Mouse (Mus musculus): ENCODE measurements around the gene Mlx. TPM values are rescaled to one million over a fixed set of nuclear protein-coding genes. Genes with fewer than 3 reads are reported as not detected.

The Mlx gene
- 55.4 and 114 TPM in 2 replicates for polyA plus RNA-seq (2012; rRNA removed; ENCODE audit: low replicate concordance)

GRCm38 (mm10) chr11:101086756-101087681, at the start of gene Mlx:
Gene Mlx, plus strand, starts transcription at chr11:101087277.

GRCm38 (mm10) chr11:101069391-101070188, 17.5 kb upstream of the Mlx start, which contains the start of gene Naglu:
Gene Naglu, plus strand, starts transcription at chr11:101070012.

GRCm38 (mm10) chr11:101078121-101078520, 9.0 kb upstream of the Mlx start, which contains the start of gene Hsd17b1:
Gene Hsd17b1, plus strand, starts transcription at chr11:101078411.

GRCm38 (mm10) chr11:101082208-101083082, 4.6 kb upstream of the Mlx start, which contains the start of gene Coasy:
Gene Coasy, plus strand, starts transcription at chr11:101082565.

GRCm38 (mm10) chr11:101095314-101096024, 8.4 kb downstream of the Mlx start, which contains the start of gene Psmc3ip:
Gene Psmc3ip, minus strand, starts transcription at chr11:101095436.

GRCm38 (mm10) chr11:101119761-101120544, 32.9 kb downstream of the Mlx start, which contains the start of the genes Retreg3 and Tubg1:
Gene Retreg3, minus strand, starts transcription at chr11:101119893.
Gene Tubg1, plus strand, starts transcription at chr11:101119938.

Other genes starting within 250 kb of the Mlx start
- gene Stat5b, start 236.6 kb upstream of the Mlx start, polyA plus RNA-seq (2012; rRNA removed; ENCODE audit: low replicate concordance): 7.1 and 8.7 TPM in 2 replicates
- 4.8 and 8.4 TPM in 2 replicates for gene Stat5a, start 227.9 kb upstream of the Mlx start, polyA plus RNA-seq (2012; rRNA removed; ENCODE audit: low replicate concordance)
- gene Stat3, start 147.7 kb upstream of the Mlx start, polyA plus RNA-seq (2012; rRNA removed; ENCODE audit: low replicate concordance): 48.3 and 72.0 TPM in 2 replicates
- gene Cavin1, start 116.4 kb upstream of the Mlx start, polyA plus RNA-seq (2012; rRNA removed; ENCODE audit: low replicate concordance): 27.3 and 28.8 TPM in 2 replicates
- gene Atp6v0a1, start 77.8 kb upstream of the Mlx start, polyA plus RNA-seq (2012; rRNA removed; ENCODE audit: low replicate concordance): 75.6 and 77.5 TPM in 2 replicates
- gene Naglu, start 17.3 kb upstream of the Mlx start, polyA plus RNA-seq (2012; rRNA removed; ENCODE audit: low replicate concordance): 18.0 and 24.9 TPM in 2 replicates
- gene Hsd17b1, start 8.9 kb upstream of the Mlx start, polyA plus RNA-seq (2012; rRNA removed; ENCODE audit: low replicate concordance): 0.22 TPM in 1 of 2 replicates, not detected in the other
- gene Coasy, start 4.7 kb upstream of the Mlx start, polyA plus RNA-seq (2012; rRNA removed; ENCODE audit: low replicate concordance): 52.0 and 53.1 TPM in 2 replicates
- 0.21 and 0.25 TPM in 2 replicates for gene Psmc3ip, start 8.2 kb downstream of the Mlx start, polyA plus RNA-seq (2012; rRNA removed; ENCODE audit: low replicate concordance)
- gene Retreg3, start 32.6 kb downstream of the Mlx start, polyA plus RNA-seq (2012; rRNA removed; ENCODE audit: low replicate concordance): 34.1 and 45.4 TPM in 2 replicates
- 12.9 and 14.6 TPM in 2 replicates for gene Tubg1, start 32.7 kb downstream of the Mlx start, polyA plus RNA-seq (2012; rRNA removed; ENCODE audit: low replicate concordance)
- 1.4 and 1.8 TPM in 2 replicates for gene Tubg2, start 68.6 kb downstream of the Mlx start, polyA plus RNA-seq (2012; rRNA removed; ENCODE audit: low replicate concordance)
- gene Cntnap1, start 83.2 kb downstream of the Mlx start, polyA plus RNA-seq (2012; rRNA removed; ENCODE audit: low replicate concordance): 2.5 and 3.7 TPM in 2 replicates
- 49.1 and 101 TPM in 2 replicates for gene Plekhh3, start 84.1 kb downstream of the Mlx start, polyA plus RNA-seq (2012; rRNA removed; ENCODE audit: low replicate concordance)
- gene Ccr10, start 88.2 kb downstream of the Mlx start, polyA plus RNA-seq (2012; rRNA removed; ENCODE audit: low replicate concordance): 17.2 and 32.6 TPM in 2 replicates
- 16.0 and 18.3 TPM in 2 replicates for gene Ezh1, start 139.2 kb downstream of the Mlx start, polyA plus RNA-seq (2012; rRNA removed; ENCODE audit: low replicate concordance)
- gene Ramp2, start 158.8 kb downstream of the Mlx start, polyA plus RNA-seq (2012; rRNA removed; ENCODE audit: low replicate concordance): 30.1 and 31.9 TPM in 2 replicates
- 87.6 and 146 TPM in 2 replicates for gene Vps25, start 166.4 kb downstream of the Mlx start, polyA plus RNA-seq (2012; rRNA removed; ENCODE audit: low replicate concordance)
- gene Wnk4, start 173.3 kb downstream of the Mlx start, polyA plus RNA-seq (2012; rRNA removed; ENCODE audit: low replicate concordance): 5.5 and 6.8 TPM in 2 replicates
- 0.22 and 0.28 TPM in 2 replicates for gene Cntd1, start 191.7 kb downstream of the Mlx start, polyA plus RNA-seq (2012; rRNA removed; ENCODE audit: low replicate concordance)
- 579 and 638 TPM in 2 replicates for gene Coa3, start 191.8 kb downstream of the Mlx start, polyA plus RNA-seq (2012; rRNA removed; ENCODE audit: low replicate concordance)
- gene Becn1, start 215.0 kb downstream of the Mlx start, polyA plus RNA-seq (2012; rRNA removed; ENCODE audit: low replicate concordance): 87.7 and 128 TPM in 2 replicates
- 22.3 and 29.3 TPM in 2 replicates for gene Psme3, start 228.9 kb downstream of the Mlx start, polyA plus RNA-seq (2012; rRNA removed; ENCODE audit: low replicate concordance)
- gene Aoc2, start 237.8 kb downstream of the Mlx start, polyA plus RNA-seq (2012; rRNA removed; ENCODE audit: low replicate concordance): 5.0 TPM in 2 replicates
- 5.4 and 11.8 TPM in 2 replicates for gene Aoc3, start 243.3 kb downstream of the Mlx start, polyA plus RNA-seq (2012; rRNA removed; ENCODE audit: low replicate concordance)